Mouse (Mus musculus): ENCODE results near the gene Tbc1d21. TPM values are rescaled to one million over a fixed set of nuclear protein-coding genes. Genes with fewer than 3 reads are reported as not detected.
A peak's percentile ranks its signal among the peaks of the same experiment; 100 is the strongest.

Gene Tbc1d21
- total RNA-seq, 4 experiments from 2014 or later, result not detected

DNA sequence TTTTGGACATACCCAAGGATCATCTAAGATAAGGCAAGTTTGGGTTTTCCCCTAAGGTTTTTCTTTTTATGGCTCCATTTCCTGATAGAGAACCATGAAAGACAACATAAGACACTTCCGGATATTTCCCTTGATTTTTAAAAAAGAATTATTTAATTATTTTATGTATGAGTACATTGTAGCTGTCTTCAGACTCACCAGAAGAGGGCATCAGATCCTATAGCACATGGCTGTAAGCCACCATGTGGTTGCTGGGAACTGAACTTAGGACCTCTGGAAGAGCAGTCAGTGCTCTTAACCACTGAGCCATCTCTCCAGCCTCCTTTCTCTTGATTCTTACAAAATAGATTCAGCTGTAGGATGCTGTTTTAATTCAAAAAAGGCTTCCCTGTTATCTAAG is 28.5 kb downstream of the Tbc1d21 start:
- DNase-seq, result no peak

DNA sequence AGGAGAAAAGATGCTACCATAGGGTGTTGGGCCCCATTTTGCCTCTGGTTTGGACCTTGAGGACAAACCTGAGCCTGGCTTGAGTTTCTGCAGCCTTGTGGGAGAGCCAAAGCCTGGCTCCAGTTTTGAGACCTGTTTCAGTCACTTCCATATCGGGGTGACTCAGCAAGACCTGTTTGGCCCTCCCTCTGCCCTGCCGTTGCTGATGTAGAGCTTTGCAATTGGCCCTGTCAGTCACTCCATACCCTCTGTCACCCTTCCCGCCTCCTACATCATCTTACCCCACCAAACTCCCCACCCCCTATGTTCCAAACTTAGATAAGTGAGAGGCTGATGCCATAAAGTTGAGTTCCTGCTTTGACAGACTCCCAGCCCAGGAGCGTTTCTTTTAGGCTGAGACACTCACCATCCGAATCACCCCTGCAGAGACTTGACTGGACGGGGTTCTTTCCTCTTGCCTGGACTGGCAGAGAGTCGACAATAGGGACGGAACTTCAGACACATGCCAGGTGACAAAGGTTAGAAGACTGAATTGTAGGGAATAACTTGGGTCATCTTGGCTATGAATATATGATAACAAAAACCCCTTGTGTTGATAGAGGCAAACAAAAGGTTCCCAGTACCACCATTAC is 33.5 kb downstream of the Tbc1d21 start:
- no peak for DNase-seq

DNA sequence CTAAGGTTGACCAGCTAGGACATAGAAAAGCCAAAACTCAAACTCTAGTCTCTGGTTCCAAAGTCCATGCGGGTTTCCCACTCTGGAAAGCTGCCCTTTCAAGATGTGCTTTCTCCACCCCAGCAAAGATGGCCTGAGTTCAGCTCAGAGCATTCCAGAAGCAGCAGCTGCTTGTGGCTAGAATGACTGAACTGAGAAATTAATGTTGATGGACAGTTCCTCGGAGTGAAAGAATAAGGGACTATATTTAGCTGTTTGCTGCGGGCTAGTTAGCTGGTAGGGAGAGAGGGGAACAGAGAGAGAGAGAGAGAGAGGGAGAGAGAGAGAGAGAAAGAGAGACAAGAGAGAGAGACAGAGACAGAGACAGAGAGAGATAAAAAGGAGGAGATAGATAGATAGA is 39.0 kb downstream of the Tbc1d21 start:
- no peak for DNase-seq

DNA sequence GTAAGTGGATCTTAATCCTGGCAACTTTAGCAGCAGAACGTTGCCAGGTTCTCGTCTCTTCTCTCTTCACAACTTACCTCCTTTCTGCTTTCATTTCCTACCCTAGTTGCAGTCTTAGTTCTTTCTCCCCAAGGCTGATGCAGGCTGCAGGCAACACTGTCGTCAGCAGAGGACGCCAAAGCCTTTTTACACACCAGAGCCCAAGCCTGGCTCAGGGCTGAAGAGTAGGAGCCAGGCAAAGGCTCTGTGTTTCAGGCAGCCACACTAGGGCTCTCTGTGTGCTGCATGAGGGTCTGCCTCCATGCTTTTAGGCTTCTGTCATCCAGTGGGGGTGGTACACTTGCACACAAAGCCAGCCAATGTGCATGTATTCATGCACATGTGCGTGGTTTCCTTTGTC is 40.0 kb downstream of the Tbc1d21 start:
- DNase-seq, result no peak

DNA sequence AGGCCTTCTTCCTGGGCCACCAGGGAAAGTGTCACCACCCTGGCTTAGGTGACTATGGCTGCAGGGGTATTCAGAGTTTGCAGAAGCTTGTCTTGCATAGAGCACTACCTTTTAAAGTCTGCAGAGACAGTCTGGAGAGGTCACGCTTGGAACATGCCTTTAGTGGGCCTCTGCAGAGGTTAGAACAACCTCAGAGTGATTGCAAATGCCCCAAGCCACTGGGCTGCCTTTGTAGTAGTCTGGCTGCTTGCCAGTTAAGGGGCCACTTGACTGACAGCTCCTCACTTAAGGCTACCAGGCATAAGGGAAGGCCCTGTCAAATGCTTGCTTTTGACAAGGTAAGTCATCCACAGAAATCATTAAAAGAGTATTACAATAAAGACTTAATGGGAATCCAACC is 42.9 kb downstream of the Tbc1d21 start:
- DNase-seq, result no peak

DNA sequence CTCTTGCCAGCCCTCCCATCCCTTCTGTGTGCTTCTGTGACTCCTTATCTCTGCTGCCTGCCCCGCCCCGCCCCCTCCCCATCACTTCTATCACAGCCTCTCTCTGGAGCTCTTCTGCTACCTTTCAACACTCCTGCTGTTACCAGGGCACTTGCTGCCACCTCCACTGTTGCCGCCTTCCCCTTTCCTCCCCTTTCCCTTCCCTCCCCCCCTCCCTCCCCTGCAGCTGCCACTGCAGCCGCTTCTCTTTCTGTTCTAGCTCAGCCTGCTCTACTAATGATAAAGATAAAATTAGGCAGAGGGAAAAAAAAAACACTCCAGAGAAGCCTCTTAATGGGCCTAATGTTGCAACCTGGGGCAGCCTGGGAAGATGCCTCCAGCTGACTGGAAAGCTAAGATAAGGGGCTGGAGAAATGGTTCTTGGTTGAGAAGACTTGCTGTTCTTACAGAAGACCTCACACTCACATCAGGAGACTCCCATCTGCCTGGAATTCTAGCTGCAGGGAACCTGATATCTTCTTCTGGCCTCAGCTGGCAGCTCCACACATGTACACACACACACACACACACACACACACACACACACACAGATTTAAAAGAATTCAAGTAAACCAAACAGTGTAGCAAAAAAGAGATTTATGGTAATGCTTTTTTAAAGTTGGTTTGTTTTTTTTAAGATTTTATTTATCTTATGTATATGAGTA is 43.6 kb downstream of the Tbc1d21 start:
- no peak for DNase-seq

DNA sequence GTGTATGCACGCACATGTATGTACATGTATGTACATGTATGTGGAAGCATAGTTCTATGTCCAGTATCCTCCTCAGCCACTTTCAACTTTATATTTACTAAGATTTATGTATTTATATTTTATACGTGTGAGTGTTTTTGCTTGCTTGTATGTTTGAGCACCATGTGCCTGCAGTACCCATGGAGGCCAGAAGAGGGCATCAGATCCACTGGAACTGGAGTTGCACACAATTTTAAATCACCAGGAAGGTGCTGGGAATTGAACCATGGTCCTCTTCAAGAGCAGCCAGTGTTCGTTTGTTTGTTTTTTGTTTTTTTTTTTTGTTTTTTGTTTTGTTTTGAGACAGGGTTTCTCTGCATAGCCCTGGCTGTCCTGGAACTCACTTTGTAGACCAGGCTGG is 48.6 kb downstream of the Tbc1d21 start:
- DNase-seq, result no peak

DNA sequence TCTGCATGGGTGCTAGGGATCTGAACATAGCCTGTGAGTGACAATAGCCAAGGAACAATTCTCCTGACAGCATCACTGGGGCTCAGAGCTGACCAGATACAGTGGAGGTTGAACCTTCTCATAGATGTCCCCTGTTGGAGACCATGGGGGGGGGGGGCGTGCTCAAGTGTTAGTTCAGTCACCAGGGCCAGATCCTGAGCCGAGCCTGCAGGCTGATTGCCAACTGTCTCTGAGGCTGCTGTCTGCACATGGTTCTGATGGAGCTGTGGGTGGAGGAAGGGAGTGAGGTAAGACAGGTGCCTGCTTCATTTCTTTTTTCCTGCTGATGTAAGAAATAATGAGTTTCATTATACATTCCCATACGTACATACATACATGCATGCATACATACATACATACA is 51.9 kb downstream of the Tbc1d21 start:
- DNase-seq, result no peak

DNA sequence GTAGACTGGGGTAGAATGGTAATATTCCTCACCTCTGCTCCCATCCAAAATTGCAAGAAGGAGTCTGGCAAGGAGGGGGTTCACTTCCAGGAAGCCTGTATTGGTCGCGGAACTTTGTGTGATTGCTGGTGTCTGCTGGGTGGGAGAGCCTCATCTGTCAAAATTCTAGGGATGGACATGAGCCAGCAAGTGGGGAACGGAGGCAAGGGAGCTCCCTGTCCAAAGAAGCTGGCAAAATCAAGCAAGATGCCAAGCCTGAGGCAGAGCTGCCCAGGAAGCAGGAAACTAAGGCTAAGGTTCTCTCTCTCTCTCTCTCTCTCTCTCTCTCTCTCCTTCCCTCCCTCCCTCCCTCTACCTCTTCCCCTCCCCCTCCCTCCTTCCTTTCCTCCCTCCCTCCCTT is 52.9 kb downstream of the Tbc1d21 start:
- DNase-seq, result no peak

DNA sequence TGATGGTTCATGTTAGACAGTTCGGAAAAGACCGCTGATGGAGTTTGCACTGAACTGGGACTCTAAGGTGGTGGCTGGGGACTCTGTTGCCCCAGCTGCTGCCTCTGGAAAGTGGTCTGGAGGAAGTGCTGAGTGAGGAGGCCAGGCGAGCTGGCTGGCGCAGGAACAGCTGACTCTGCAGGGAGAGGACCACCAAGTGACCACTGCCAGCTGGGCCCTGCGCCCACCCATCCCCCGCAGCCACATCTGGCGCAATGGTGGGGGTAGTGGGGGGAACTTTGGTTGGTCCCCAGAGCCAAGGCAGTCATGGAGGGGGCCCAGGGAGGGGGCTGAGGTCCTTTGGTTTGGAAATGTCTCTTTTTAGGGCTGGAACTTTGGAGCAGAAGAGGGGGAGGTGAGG is 53.5 kb downstream of the Tbc1d21 start:
- DNase-seq, result no peak

DNA sequence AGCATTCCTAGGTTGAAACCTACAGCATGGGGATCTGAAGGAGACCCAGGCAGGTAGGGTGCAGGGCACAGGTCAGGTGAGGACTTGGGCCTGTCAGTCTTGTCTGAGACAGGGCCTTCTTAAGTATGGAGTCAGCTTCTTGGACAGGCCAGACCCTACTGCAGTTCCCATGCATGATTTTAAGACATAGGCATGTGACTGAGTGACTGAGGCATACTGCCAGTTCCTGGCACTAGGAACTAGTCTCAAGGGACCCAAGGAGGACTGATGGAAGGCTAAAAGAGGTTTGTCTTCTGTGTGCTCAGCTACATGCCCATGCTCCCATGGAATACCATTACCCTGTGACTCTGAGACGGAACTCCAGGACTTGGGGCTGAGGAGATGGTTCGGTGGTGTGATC is 54.4 kb downstream of the Tbc1d21 start:
- no peak for DNase-seq

DNA sequence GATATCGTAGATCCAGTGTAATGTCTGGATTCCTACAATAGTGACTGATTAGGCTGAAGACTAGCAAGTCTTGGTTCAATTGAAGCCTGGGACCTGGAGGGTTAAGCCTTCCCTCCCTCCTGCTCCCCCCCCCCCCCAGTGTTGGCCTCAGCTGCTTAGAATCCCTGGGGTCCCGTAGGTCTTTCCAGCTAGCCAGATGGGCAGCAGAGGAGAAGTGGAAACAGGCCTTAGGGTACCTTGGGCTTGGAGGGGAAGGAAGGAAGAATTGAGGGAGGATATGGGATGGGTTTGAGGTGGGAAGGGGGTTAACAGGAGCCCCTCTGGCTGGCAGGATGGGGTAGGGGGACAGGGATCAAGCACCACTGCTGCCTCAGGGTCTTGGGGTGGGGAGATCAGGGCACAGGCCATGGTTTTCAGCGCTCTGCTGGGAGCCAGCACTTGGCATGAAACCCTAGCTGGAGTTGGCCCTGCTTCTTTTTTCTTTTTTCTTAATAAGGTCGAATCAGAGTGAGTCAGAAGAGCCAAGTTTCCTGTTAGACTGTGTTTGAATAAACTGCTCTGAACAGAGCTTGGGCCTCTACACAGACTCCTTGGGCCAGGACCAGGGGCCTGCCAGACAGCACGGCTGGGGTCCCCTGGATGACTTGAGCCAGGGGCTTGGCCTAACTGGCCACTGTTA is 55.4 kb downstream of the Tbc1d21 start:
- no peak for DNase-seq

DNA sequence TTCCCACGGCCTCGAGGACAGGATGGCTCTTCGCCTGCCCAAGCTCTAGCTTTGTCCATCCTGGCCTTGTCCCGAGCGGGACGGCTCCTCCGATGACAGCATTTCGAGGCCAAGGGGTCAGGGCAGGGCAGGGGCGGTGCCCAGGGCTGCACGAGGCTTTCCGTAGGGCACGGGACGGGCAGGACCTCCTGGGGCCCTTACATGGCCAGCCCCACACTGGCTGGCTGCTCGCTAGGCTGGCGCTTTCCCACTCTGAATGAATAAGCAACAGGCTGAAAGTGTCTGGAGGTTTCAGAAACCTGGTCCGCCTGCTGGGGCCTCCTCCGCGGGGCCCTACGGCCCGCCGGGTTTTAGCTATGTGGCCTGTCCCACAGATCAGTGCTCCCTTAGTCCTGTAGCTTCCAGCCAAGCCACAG is 57.3 kb downstream of the Tbc1d21 start, which contains the start of gene Loxl1:
Gene Loxl1 (minus strand): TSS at position 243 of the 416 bp plus-strand sequence.
- peak; percentile 61 for DNase-seq

DNA sequence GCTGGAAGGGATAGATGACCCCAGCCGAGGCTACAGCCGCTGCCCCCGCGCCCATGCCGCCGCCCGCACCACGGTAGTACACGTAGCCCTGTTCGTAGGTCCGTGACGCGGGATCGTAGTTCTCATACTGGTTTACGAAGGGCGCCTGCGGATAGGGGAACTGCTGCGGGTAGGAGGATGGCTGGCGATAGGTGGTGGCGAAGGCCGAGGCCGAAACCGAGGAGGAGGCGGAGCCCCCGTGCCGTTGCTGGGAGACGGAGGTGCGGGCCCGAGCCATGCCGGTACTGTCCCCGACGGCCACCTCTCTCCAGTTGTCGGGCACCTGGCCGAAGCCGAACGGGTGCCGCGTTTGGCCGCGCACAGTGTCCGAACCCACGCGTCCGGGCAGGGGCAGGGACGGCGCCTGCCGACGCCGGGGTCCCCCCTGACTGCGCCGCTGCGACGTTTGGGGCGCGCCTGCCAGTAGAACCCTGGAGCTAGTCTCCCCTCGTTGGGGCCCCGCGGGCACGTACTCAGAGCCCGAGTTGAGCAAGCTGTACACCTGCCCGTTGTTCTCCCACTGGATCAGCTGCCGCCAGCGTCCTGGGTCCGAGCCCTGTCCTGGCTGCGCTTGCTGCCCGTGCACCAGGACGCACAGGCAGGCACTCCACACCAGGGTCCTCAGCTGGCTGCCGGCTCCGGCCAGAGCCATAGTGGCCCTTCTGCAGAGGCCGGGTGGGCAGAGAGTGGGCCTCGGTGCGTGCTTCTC is 57.9 kb downstream of the Tbc1d21 start:
- no peak for DNase-seq

DNA sequence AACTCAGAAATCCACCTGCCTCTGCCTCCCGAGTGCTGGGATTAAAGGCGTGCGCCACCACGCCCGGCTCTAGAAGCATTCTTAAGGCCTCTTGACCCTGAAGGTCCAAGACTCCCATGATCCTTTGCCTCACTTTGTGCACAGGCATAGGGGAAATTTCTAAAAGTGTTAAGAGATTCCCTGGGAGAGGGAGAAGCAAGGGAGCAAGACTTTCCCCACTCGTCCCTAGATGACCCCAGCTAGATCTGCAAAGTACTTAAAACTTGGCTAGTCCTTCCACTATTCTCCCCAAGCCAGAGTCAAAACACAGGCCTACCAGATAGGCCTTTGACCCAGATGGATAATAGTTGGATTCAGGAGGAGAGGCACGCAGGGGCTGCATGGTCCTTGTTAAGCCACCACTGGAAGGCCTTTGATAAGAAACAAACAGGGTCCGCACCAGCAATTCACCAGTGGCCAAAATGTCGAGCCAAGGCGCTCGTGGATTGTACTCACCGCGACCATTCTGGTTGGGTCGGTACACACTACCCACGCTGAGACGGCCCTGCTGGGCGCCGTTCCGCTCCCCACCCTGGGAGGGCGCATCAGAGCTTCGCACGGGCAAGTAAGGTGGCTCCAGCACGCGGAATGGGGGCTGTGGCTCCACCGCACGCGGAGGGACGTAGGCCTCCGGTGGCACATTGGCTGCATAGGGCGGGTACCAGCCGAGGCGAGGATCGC is 58.9 kb downstream of the Tbc1d21 start:
- DNase-seq, result no peak

DNA sequence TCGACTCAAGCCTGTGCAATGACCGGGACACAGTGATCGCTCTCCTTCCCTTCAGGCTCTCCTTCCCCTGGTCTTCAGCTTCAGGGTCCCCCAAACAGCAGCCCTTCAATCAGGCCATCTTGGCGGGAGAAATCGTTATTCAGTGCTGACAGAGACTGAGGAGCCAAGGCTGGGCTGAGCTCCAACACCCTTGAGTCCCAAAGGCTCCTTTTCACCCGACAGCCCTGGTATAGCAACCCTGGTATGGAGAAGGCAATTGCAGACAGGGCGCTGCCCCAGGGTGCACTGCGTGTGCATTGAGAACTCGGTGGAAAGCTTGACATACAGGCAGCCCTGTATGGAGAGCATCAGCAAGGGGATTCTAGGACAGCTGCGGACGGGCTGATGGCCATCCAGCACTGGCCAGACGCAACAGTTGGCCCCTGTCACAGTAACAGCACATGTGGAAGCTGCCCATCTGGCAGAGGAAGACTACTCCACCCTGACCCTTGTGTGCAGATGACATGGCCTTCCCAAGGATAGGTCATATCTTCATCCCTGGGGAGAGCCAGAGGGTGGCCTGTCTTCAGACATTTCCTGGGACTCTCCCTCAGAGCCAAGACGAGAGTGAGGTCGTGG is 60.1 kb downstream of the Tbc1d21 start:
- DNase-seq, result no peak

Other genes with a start within 250 kb of the Tbc1d21 start
- gene Islr, start 166.1 kb downstream of the Tbc1d21 start, total RNA-seq (2022), result 10 to 100 TPM; 23.6 to 40.9 (median 28.1) TPM
- 1 to 10 TPM; 1.2 to 1.9 (median 1.7) TPM for gene Islr2, start 166.1 kb downstream of the Tbc1d21 start, total RNA-seq (2022)
- 10 to 100 TPM; 23.4 to 45.6 (median 31.8) TPM for gene Pml, start 120.7 kb downstream of the Tbc1d21 start, total RNA-seq (2022)
- gene Stoml1, start 117.3 kb downstream of the Tbc1d21 start, total RNA-seq (2022), result 10 to 100 TPM; 19.9 to 32.9 (median 28.3) TPM
- gene Loxl1, start 57.3 kb downstream of the Tbc1d21 start, total RNA-seq (2022), result 10 to 100 TPM; 20.4 to 28.6 (median 23.0) TPM
- gene Insyn1, start 118.1 kb upstream of the Tbc1d21 start, total RNA-seq (2022), result 10 to 100 TPM; 10.8 to 13.7 (median 12.4) TPM
- gene Cd276, start 185.0 kb upstream of the Tbc1d21 start, total RNA-seq (2022), result 10 to 100 TPM; 10.2 to 13.1 (median 10.8) TPM
- gene Nptn, start 211.8 kb upstream of the Tbc1d21 start, total RNA-seq (2022), result 100 to 1,000 TPM; 139 to 182 (median 167) TPM

Measured in adrenal gland, adult 8-10 months (tissue).